Mouse (Mus musculus): ENCODE measurements around the gene Tjap1.

- TF ChIP-seq CTCF (IDR thresholded peaks at IDR 0.05; ENCODE audit: extremely low read depth, insufficient read length, insufficient replicate concordance, low read depth, low read length) (no peak), POLR2A (IDR thresholded peaks at IDR 0.05; ENCODE audit: low read depth, low read length) (no peak)
Measured at GRCm38 (mm10) chr17:46258279-46259053, 24.4 kb downstream of the Tjap1 start.

All from small intestine, adult 2 months (tissue).